ENCODE assay signal across 17 mouse cellular contexts in genomic region chr5:67690336-67690735, GRCm38 (mm10).
"Had no signal": no experiment of that assay in that cellular context is flagged by ENCODE, and none has a peak within 500 bp of the region (broad histone marks: within the 10 kb centered on the region; RNA-seq: fewer than 3 reads in every experiment).

No protein-coding gene starts in this region.

- DNase-seq: retina, postnatal 1 day; right cerebral cortex, adult 18-20 months; right cerebral cortex, postnatal 14 days; right cerebral cortex, postnatal 25 days; right cerebral cortex, postnatal 4 days; spleen, adult 18-20 months; thymus, adult 18-20 months; thymus, adult 2 months; thymus, postnatal 14 days; thymus, postnatal 25 days; thymus, postnatal 36 days; thymus, postnatal 4 days had no signal

- H3K36me3 ChIP-seq: stomach, embryonic 15.5 days had no signal

- H3K4me1 ChIP-seq: neural tube, embryonic 12.5 days; neural tube, embryonic 13.5 days; neural tube, embryonic 15.5 days; stomach, embryonic 15.5 days had no signal

- H3K9me3 ChIP-seq: neural tube, embryonic 12.5 days; neural tube, embryonic 13.5 days; neural tube, embryonic 15.5 days; stomach, embryonic 15.5 days had no signal

- H3K4me3 ChIP-seq: neural tube, embryonic 12.5 days; neural tube, embryonic 13.5 days; neural tube, embryonic 15.5 days; stomach, embryonic 15.5 days had no signal

- H3K27me3 ChIP-seq: neural tube, embryonic 12.5 days; neural tube, embryonic 13.5 days; neural tube, embryonic 15.5 days; stomach, embryonic 15.5 days had no signal

- H3K27ac ChIP-seq: neural tube, embryonic 12.5 days; neural tube, embryonic 13.5 days; neural tube, embryonic 15.5 days; stomach, embryonic 15.5 days; stomach, postnatal 0 days had no signal
